Mouse (Mus musculus) liver, embryonic 13.5 days (tissue): ENCODE measurements around the gene Pde11a. TPM values are rescaled to one million over a fixed set of nuclear protein-coding genes. Genes with fewer than 3 reads are reported as not detected.

Source experiments
- ATAC-seq: fragments of 200-750 bp; cut with Nextera tagmentation; 2 replicates; pipeline ENCODE4 v1.8.0; 2017; ENCODE audit warnings: low read depth, mild to moderate bottlenecking, moderate number of reproducible peaks, moderate library complexity
- DNase-seq: peaks from one replicate; pipeline ENCODE4 v3.0.0; 2022
- H3K27ac ChIP-seq: fragments of 300-500 bp; sonication (generic); 2 replicates; pipeline ENCODE4 v1.5.1; 2015; ENCODE audit warnings: moderate library complexity, mild to moderate bottlenecking, inconsistent platforms
- H3K27me3 ChIP-seq: fragments of 300-500 bp; sonication (generic); 2 replicates; pipeline ENCODE4 v1.6.1; 2015; ENCODE audit warnings: mild to moderate bottlenecking, inconsistent platforms
- H3K36me3 ChIP-seq: fragments of 300-500 bp; sonication (generic); 2 replicates; pipeline ENCODE4 v1.6.1; 2015; ENCODE audit warnings: mild to moderate bottlenecking, inconsistent platforms
- H3K4me1 ChIP-seq: fragments of 300-500 bp; sonication (generic); replicated peaks from 2 replicates; pipeline ENCODE4 v1.6.1; 2015; ENCODE audit warnings: inconsistent platforms
- H3K4me2 ChIP-seq: fragments of 300-500 bp; sonication (generic); 2 replicates; pipeline ENCODE4 v1.6.1; 2015; ENCODE audit warnings: inconsistent platforms, mild to moderate bottlenecking, moderate library complexity
- H3K4me3 ChIP-seq: fragments of 300-500 bp; sonication (generic); replicated peaks from 2 replicates; pipeline ENCODE4 v1.5.1; 2015; ENCODE audit warnings: mild to moderate bottlenecking, inconsistent platforms
- H3K9ac ChIP-seq: fragments of 300-500 bp; sonication (generic); 2 replicates; pipeline ENCODE4 v1.6.1; 2015; ENCODE audit warnings: mild to moderate bottlenecking, inconsistent platforms
- H3K9me3 ChIP-seq: fragments of 300-500 bp; sonication (generic); replicated peaks from 2 replicates; pipeline ENCODE4 v1.6.1; 2016; ENCODE audit warnings: inconsistent platforms
- WGBS: fragments of 180-500 bp; shearing (Covaris S2); methylation state at CpG from one replicate; pipeline ENCODE4 v1.1.7; 2015; ENCODE audit not compliant: insufficient replicate concordance; 5-methylcytosine and 5-hydroxymethylcytosine counted together
- polyA plus RNA-seq: library from polyadenylated mRNA; unstranded; fragments of >200 nt; fragmentation: Nextera tagmentation; extraction: Ambion mirVana; gene quantifications from 2 replicates; pipeline ENCODE4 v1.2.1, GENCODE M21; 2015

Gene Pde11a
- 0.02 TPM in 1 of 2 replicates, not detected in the other for polyA plus RNA-seq

DNA sequence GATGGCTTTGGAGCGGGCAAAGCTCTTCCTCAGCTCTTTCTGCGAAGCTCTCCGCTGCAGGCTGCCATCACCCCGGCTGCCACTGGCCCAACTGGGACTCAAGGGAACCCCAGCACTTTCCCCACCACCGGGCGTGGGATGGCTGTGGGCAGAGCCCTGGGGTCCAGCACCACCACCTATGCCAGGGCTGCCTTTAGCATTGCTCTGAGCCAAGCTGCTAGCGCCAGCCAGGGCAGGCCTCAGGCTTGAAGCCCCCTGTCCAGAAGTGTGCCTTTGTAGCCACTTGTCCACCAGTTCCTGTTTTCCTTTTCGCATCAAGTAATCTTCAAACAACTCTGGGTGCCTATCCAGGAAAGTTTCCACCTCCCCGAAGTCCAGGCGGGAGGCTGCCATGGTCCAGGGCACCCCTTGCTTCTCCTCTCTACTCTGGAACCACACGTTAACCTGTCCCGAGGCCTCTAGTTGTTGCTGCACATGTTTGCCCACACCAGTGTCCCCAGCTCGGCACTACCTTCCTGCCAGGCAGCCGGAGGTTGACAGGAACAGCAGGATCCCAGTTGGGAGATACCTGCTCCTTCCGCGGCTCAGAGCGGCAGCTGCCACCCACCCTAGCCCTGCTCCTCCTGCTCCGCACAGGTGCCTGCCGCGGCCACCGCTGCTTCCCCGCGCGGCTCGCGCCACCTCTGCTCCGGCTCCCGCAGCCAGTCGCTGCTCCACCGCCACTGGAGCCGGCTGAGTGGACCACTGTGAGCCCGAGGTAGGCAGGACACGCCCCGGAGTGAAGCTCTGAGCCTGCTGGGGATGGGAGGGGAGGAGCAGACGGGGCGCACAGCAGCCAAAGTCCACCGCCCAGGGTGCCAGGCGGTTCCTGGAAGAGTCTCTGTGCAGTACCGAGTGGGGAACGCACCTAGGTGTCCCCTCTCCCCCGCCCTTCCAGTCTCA is at the start of gene Pde11a:
Gene Pde11a (minus strand): TSS at position 560 of the 942 bp plus-strand sequence.
- H3K4me3 ChIP-seq: peak within 1 kb of the TSS; percentile 46
- H3K27me3 ChIP-seq: peaks cover 38% of the 10 kb centered on the region
- peak within 1 kb of the TSS; percentile 29; the same call in 1 of the 2 replicates for H3K9ac ChIP-seq
- no peaks in the 10 kb centered on the region for H3K9me3 ChIP-seq
- no peaks in the 10 kb centered on the region for H3K36me3 ChIP-seq
- H3K4me1 ChIP-seq: peaks cover 9% of the 10 kb centered on the region; the same call in 1 of the 2 replicates
- no peak for DNase-seq
- peak within 1 kb of the TSS; percentile 68 for H3K4me2 ChIP-seq
- H3K27ac ChIP-seq: no peak within 1 kb of the TSS
- WGBS: 13% methylated on average over 41 of the region's 41 CpGs
- peak; percentile 57; the same call in 1 of the 2 replicates for ATAC-seq

GRCm38 (mm10) chr2:76386531-76386930 is 48.0 kb upstream of the Pde11a start:
- H3K4me2 ChIP-seq: no peak overlapping the region
- no peaks in the 10 kb centered on the region for H3K4me1 ChIP-seq
- peaks cover 42% of the 10 kb centered on the region for H3K36me3 ChIP-seq
- H3K27me3 ChIP-seq: no peaks in the 10 kb centered on the region
- ATAC-seq (no peak), DNase-seq (no peak)
- H3K27ac ChIP-seq: no peak overlapping the region
- no peak overlapping the region for H3K9ac ChIP-seq
- H3K9me3 ChIP-seq: no peaks in the 10 kb centered on the region
- no peak overlapping the region for H3K4me3 ChIP-seq

- Histone ChIP-seq H3K36me3 (peaks cover 84% of the 10 kb centered on the region), H3K4me3 (no peak overlapping the region)
- ATAC-seq: no peak
Observed at GRCm38 (mm10) chr2:76378646-76379045, 40.1 kb upstream of the Pde11a start.

DNA sequence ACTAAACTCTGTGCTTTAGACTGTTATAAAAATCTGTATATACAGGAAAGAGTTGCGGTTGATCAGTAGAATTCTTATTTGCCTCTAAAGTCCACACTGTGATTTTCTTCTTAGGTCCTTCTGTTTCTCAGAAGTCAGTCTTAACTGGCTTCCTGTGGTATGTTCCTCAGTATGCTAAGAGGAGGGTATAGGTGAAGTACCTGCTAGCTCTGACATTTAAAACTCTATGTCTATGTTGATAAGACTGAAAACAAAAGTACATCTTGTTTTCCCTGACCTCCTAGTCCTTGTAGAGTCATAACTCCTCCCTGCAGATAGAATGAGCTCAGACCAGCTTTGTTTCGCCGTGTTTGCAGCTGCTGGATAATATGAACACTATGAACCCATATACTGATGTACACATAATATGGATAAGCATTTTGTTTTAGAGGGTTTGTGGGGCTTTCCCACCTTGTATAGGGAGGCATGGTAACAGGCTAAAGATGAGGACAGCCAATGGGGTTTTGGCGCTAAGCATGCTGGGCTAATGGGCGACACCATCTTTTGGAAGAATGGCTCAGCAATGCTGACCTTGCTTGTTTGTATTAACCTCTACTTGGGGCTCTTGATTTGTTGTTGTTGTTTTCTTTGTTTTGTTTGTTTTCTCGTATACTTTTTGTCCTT is 36.1 kb upstream of the Pde11a start:
- Histone ChIP-seq H3K4me1 (peaks cover 24% of the 10 kb centered on the region), H3K4me2 (no peak overlapping the region), H3K27ac (no peak overlapping the region), H3K4me3 (no peak overlapping the region), H3K27me3 (no peaks in the 10 kb centered on the region), H3K36me3 (peaks cover 69% of the 10 kb centered on the region), H3K9me3 (no peaks in the 10 kb centered on the region), H3K9ac (no peak overlapping the region)
- no peak for ATAC-seq
- no peak for DNase-seq
- WGBS: 82% methylated on average over 6 of the region's 6 CpGs

More at GRCm38 (mm10) chr2:76378646-76379045, 40.1 kb upstream of the Pde11a start:
- Histone ChIP-seq H3K27ac (no peak overlapping the region), H3K9ac (no peak overlapping the region), H3K4me1 (no peaks in the 10 kb centered on the region), H3K27me3 (no peaks in the 10 kb centered on the region), H3K4me2 (no peak overlapping the region), H3K9me3 (no peaks in the 10 kb centered on the region)
- 90% methylated on average over 19 of the region's 19 CpGs for WGBS
- no peak for DNase-seq

DNA sequence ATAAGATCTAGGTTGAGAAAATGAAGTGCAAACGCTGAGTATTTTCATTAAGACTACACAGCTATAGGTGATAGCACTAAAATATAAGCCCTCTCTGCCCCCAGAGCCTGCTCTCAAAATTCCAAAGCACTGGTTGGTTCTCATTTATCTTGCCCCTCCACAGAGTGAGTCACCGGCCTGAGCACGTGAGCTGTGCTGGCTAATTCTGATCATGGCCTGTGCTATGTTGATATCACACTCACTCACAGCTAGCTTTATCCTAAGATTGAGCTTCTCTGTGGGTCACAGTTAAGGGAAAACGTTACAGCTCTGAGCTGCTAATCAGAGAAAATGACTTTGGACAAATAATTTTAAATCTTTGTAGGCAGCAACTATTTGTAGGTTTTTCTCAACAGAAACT is 33.7 kb upstream of the Pde11a start:
- H3K4me2 ChIP-seq: peak overlapping the region; percentile 95; the same call in 1 of the 2 replicates
- no peaks in the 10 kb centered on the region for H3K27me3 ChIP-seq
- H3K27ac ChIP-seq: no peak overlapping the region
- peak overlapping the region; percentile 17; the same call in 1 of the 2 replicates for H3K9ac ChIP-seq
- no peak overlapping the region for H3K4me3 ChIP-seq
- H3K4me1 ChIP-seq: peaks cover 35% of the 10 kb centered on the region
- 24% methylated on average over 4 of the region's 4 CpGs for WGBS
- H3K36me3 ChIP-seq: peaks cover 48% of the 10 kb centered on the region
- ATAC-seq: peak; percentile 68
- no peaks in the 10 kb centered on the region for H3K9me3 ChIP-seq
- peak; percentile 56 for DNase-seq

DNA sequence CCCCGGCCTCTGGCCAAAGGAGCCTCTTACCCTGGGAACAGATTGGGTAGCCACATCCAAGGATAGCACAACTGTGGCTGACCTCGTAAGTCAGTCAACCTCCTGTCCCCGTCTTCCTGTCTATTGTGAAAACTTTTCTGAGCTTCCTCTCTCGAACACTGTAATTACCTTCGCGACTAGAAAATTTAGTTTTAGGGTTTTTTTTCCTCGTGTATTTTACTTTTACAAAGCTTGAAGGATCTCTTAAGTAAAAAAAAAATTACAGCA is 32.0 kb upstream of the Pde11a start:
- WGBS: 0% methylated on average over 7 of the region's 7 CpGs
- Histone ChIP-seq H3K4me3 (peak overlapping the region; percentile 96), H3K4me1 (peaks cover 35% of the 10 kb centered on the region), H3K27me3 (no peaks in the 10 kb centered on the region), H3K36me3 (peaks cover 36% of the 10 kb centered on the region), H3K4me2 (peak overlapping the region; percentile 95), H3K27ac (peak overlapping the region; percentile 93), H3K9me3 (no peaks in the 10 kb centered on the region), H3K9ac (peak overlapping the region; percentile 93)
- ATAC-seq (peak; percentile 41), DNase-seq (no peak)

DNA sequence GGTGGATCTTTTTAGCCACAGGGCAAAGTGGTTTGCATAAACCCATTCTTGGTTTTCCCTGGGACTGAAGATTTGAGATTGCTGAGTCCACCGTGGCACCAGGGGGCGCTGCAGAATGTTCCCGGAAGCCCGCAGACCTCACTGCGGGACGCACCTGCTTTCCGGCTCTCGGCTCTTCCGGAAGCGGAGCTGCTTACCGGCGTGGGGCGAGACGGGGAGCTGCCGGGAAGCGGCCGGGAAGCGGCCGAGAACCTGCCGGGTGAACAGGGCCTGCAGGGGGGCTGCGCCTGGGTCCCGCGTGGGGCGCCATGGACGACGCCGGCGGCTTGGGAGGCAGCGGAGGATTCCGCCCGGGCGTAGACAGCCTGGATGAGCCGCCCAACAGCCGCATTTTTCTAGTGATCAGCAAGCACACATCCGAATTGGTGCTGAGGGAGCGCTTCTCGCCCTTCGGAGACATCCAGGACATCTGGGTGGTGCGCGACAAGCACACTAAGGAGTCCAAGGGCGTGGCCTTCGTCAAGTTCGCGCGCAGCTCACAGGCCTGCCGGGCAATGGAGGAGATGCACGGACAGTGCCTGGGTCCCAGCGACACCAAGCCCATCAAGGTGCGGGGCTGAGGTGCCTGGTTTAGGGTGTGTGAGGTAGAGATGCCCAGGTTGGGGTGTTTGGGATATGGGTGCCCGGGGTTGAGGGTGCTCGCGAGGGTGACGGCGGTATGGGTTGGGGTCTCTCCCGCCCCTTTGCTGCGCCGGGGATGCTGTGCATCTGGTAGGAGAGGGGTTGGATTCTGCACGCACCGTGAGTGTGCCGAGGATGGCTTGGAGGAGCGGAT is 31.5 kb upstream of the Pde11a start, which contains the start of gene Rbm45:
Gene Rbm45 (plus strand): TSS at position 164 of the 835 bp plus-strand sequence.
- DNase-seq: peak; percentile 76
- peak within 1 kb of the TSS; percentile 96 for H3K4me3 ChIP-seq
- under 1% methylated on average over 61 of the region's 61 CpGs for WGBS
- H3K9me3 ChIP-seq: no peaks in the 10 kb centered on the region
- peak; percentile 90 for ATAC-seq
- H3K4me1 ChIP-seq: peaks cover 35% of the 10 kb centered on the region
- H3K36me3 ChIP-seq: peaks cover 31% of the 10 kb centered on the region
- peak within 1 kb of the TSS; percentile 95 for H3K4me2 ChIP-seq
- peak within 1 kb of the TSS; percentile 93 for H3K27ac ChIP-seq
- H3K27me3 ChIP-seq: no peaks in the 10 kb centered on the region
- H3K9ac ChIP-seq: peak within 1 kb of the TSS; percentile 93

GRCm38 (mm10) chr2:76368861-76369660 is 30.5 kb upstream of the Pde11a start:
- Histone ChIP-seq H3K36me3 (peaks cover 22% of the 10 kb centered on the region), H3K9ac (peak overlapping the region; percentile 93; the same call in 1 of the 2 replicates), H3K4me2 (peak overlapping the region; percentile 95), H3K9me3 (no peaks in the 10 kb centered on the region), H3K4me3 (peak overlapping the region; percentile 96), H3K27ac (no peak overlapping the region), H3K27me3 (no peaks in the 10 kb centered on the region), H3K4me1 (peaks cover 35% of the 10 kb centered on the region)
- ATAC-seq (no peak), DNase-seq (no peak)
- 46% methylated on average over 13 of the region's 13 CpGs for WGBS

GRCm38 (mm10) chr2:76367188-76367922 is 28.8 kb upstream of the Pde11a start:
- ATAC-seq: no peak
- Histone ChIP-seq H3K9ac (no peak overlapping the region), H3K4me1 (peaks cover 32% of the 10 kb centered on the region), H3K9me3 (no peaks in the 10 kb centered on the region), H3K27ac (no peak overlapping the region), H3K36me3 (peaks cover 7% of the 10 kb centered on the region; the same call in 1 of the 2 replicates), H3K4me3 (no peak overlapping the region), H3K27me3 (no peaks in the 10 kb centered on the region), H3K4me2 (no peak overlapping the region)
- peak; percentile 50 for DNase-seq
- 11% methylated on average over 9 of the region's 9 CpGs for WGBS

GRCm38 (mm10) chr2:76365811-76366210 is 27.2 kb upstream of the Pde11a start:
- no peaks in the 10 kb centered on the region for H3K36me3 ChIP-seq
- 65% methylated on average over 4 of the region's 4 CpGs for WGBS
- no peak overlapping the region for H3K4me2 ChIP-seq
- ATAC-seq (no peak), DNase-seq (no peak)
- H3K4me1 ChIP-seq: peaks cover 17% of the 10 kb centered on the region
- no peak overlapping the region for H3K9ac ChIP-seq
- H3K9me3 ChIP-seq: no peaks in the 10 kb centered on the region
- no peak overlapping the region for H3K4me3 ChIP-seq
- no peak overlapping the region for H3K27ac ChIP-seq
- H3K27me3 ChIP-seq: no peaks in the 10 kb centered on the region
